Mouse (Mus musculus) embryonic facial prominence, embryonic 11.5 days (tissue): Measurements from ENCODE around the gene Cbx8. TPM values are rescaled to one million over a fixed set of nuclear protein-coding genes. Genes with fewer than 3 reads are reported as not detected.

Source experiments
- ATAC-seq: fragments of 200-750 bp; cut with Nextera tagmentation; replicated peaks from 2 replicates; pipeline ENCODE4 v1.8.0; 2017; ENCODE audit warnings: low read depth; ENCODE audit not compliant: insufficient number of reproducible peaks, low FRiP score, low TSS enrichment
- DNase-seq: peaks from one replicate; pipeline ENCODE4 v3.0.0-alpha.2; 2015; ENCODE audit warnings: low spot score
- H3K27ac ChIP-seq: fragments of 300-500 bp; sonication (generic); replicated peaks from 2 replicates; pipeline ENCODE4 v1.5.1; 2014; ENCODE audit warnings: mild to moderate bottlenecking, low read depth, low read length, control low read depth
- H3K27me3 ChIP-seq: fragments of 300-500 bp; sonication (generic); 2 replicates; pipeline ENCODE4 v1.6.1; 2014; ENCODE audit warnings: mild to moderate bottlenecking, low read length, moderate library complexity, mixed read lengths; ENCODE audit not compliant: control insufficient read depth, insufficient read depth
- H3K36me3 ChIP-seq: fragments of 300-500 bp; sonication (generic); replicated peaks from 2 replicates; pipeline ENCODE4 v1.6.1; 2014; ENCODE audit warnings: low read depth, mild to moderate bottlenecking, low read length, moderate library complexity, mixed read lengths; ENCODE audit not compliant: control insufficient read depth, insufficient read depth
- H3K4me1 ChIP-seq: fragments of 300-500 bp; sonication (generic); 2 replicates; pipeline ENCODE4 v1.6.1; 2014; ENCODE audit warnings: low read length, mixed read lengths; ENCODE audit not compliant: control insufficient read depth, insufficient read depth
- H3K4me2 ChIP-seq: fragments of 300-500 bp; sonication (generic); 2 replicates; pipeline ENCODE4 v1.6.1; 2014; ENCODE audit warnings: low read depth, mild to moderate bottlenecking, control low read depth, low read length, moderate library complexity
- H3K4me3 ChIP-seq: fragments of 300-500 bp; sonication (generic); 2 replicates; pipeline ENCODE4 v1.5.1; 2014; ENCODE audit warnings: low read depth, low read length, control low read depth
- H3K9ac ChIP-seq: fragments of 300-500 bp; sonication (generic); replicated peaks from 2 replicates; pipeline ENCODE4 v1.6.1; 2014; ENCODE audit warnings: mild to moderate bottlenecking, control low read depth, low read length
- H3K9me3 ChIP-seq: fragments of 300-500 bp; sonication (generic); replicated peaks from 2 replicates; pipeline ENCODE4 v1.6.1; 2016; ENCODE audit warnings: mild to moderate bottlenecking, low read length, inconsistent platforms, mixed read lengths; ENCODE audit not compliant: control insufficient read depth
- WGBS: fragments of 180-500 bp; shearing (Covaris S2); extraction: QIAGEN DNeasy Blood & Tissue Kit; methylation state at CpG from one replicate; pipeline ENCODE4 v1.1.7; 2014; 5-methylcytosine and 5-hydroxymethylcytosine counted together
- polyA plus RNA-seq: library from polyadenylated mRNA; unstranded; fragments of >200 nt; fragmentation: Nextera tagmentation; extraction: Ambion mirVana; gene quantifications from 2 replicates; pipeline ENCODE4 v1.2.1, GENCODE M21; 2014

Gene Cbx8
- polyA plus RNA-seq, 1 experiment from 2014 or later, result 10.3 TPM

- peaks cover 49% of the 10 kb centered on the region for H3K27me3 ChIP-seq
- H3K4me1 ChIP-seq, result peaks cover 48% of the 10 kb centered on the region
- 14% methylated on average over 33 of the region's 33 CpGs for WGBS
- H3K4me2 ChIP-seq, result no peak overlapping the region
- DNase-seq, result no peak
- no peaks in the 10 kb centered on the region for H3K9me3 ChIP-seq
- no peak overlapping the region for H3K27ac ChIP-seq
- no peak overlapping the region; the same call in 1 of the 2 replicates for H3K9ac ChIP-seq
- no peak for ATAC-seq
- H3K4me3 ChIP-seq, result peak overlapping the region; percentile 8; the same call in 1 of the 2 replicates
- H3K36me3 ChIP-seq, result no peaks in the 10 kb centered on the region; the same call in 1 of the 2 replicates
These were observed 39.8 kb upstream of the Cbx8 start for GRCm38 (mm10) chr11:119080461-119081147.

DNA sequence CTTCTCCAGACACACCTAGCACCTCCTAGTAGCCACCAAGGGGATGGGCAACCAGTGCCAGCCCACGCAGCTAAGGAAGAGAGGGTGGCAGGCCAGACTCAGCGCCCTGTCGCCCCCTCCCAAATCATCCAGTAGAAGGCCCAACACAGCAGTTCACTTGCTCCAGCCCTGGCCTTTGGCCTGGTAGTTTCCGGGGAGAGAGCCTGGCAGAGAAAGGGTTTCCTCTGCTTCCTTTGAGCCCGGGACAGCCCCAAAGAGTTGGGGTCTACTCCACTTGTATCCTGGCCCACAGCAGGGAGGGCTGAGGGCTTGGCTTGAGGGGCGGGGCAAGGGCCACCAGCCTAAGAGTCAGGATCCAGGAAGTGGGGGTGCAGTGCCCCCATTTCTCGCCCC, 38.7 kb upstream of the Cbx8 start:
- Histone ChIP-seq H3K27ac (no peak overlapping the region), H3K27me3 (peaks cover 49% of the 10 kb centered on the region), H3K9ac (no peak overlapping the region; the same call in 1 of the 2 replicates), H3K9me3 (no peaks in the 10 kb centered on the region), H3K4me3 (no peak overlapping the region), H3K36me3 (no peaks in the 10 kb centered on the region; the same call in 1 of the 2 replicates), H3K4me1 (peaks cover 46% of the 10 kb centered on the region), H3K4me2 (no peak overlapping the region; the same call in 1 of the 2 replicates)
- ATAC-seq (no peak), DNase-seq (no peak)
- 15% methylated on average over 7 of the region's 7 CpGs for WGBS

GRCm38 (mm10) chr11:119078691-119079444, 38.1 kb upstream of the Cbx8 start:
- H3K36me3 ChIP-seq, result no peaks in the 10 kb centered on the region; the same call in 1 of the 2 replicates
- peak overlapping the region; percentile 13; the same call in 1 of the 2 replicates for H3K4me2 ChIP-seq
- H3K4me1 ChIP-seq, result peaks cover 42% of the 10 kb centered on the region
- 2% methylated on average over 20 of the region's 27 CpGs for WGBS
- peaks cover 48% of the 10 kb centered on the region for H3K27me3 ChIP-seq
- peak; percentile 39 for DNase-seq
- H3K4me3 ChIP-seq, result no peak overlapping the region
- no peak overlapping the region for H3K27ac ChIP-seq
- no peaks in the 10 kb centered on the region for H3K9me3 ChIP-seq
- peak overlapping the region; percentile 32 for H3K9ac ChIP-seq
- peak; percentile 47; the same call in 1 of the 2 replicates for ATAC-seq

- Histone ChIP-seq H3K4me2 (no peak overlapping the region), H3K4me1 (peaks cover 31% of the 10 kb centered on the region), H3K4me3 (no peak overlapping the region), H3K36me3 (no peaks in the 10 kb centered on the region; the same call in 1 of the 2 replicates), H3K27me3 (peaks cover 38% of the 10 kb centered on the region), H3K27ac (no peak overlapping the region), H3K9ac (no peak overlapping the region), H3K9me3 (no peaks in the 10 kb centered on the region)
- ATAC-seq (no peak), DNase-seq (no peak)
- 77% methylated on average over 4 of the region's 4 CpGs for WGBS
These were observed 37.0 kb upstream of the Cbx8 start for GRCm38 (mm10) chr11:119077755-119078154.

DNA sequence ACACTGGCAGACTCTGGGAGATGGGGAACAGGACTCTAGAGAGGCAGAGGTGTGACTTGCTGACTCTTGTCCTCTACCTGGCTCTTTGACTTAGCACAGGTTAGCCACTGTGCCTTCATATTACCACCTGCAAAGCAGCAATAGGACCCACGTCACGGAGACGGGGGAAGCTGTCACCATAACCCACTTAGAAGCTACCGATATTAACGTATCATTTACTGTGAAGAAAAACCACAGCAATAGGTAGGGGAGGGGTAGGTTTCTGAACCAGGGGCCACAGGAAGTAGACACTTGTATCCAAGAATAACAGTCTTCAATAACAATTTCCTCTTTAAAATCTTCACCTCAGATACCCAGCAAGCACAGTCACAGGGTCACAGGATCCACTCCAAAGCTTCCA, 35.0 kb upstream of the Cbx8 start:
- Histone ChIP-seq H3K9me3 (no peaks in the 10 kb centered on the region), H3K9ac (no peak overlapping the region), H3K27me3 (peaks cover 18% of the 10 kb centered on the region), H3K4me1 (peaks cover 15% of the 10 kb centered on the region), H3K36me3 (no peaks in the 10 kb centered on the region), H3K4me3 (no peak overlapping the region), H3K4me2 (no peak overlapping the region), H3K27ac (no peak overlapping the region)
- ATAC-seq (no peak), DNase-seq (no peak)
- 83% methylated on average over 5 of the region's 5 CpGs for WGBS

DNA sequence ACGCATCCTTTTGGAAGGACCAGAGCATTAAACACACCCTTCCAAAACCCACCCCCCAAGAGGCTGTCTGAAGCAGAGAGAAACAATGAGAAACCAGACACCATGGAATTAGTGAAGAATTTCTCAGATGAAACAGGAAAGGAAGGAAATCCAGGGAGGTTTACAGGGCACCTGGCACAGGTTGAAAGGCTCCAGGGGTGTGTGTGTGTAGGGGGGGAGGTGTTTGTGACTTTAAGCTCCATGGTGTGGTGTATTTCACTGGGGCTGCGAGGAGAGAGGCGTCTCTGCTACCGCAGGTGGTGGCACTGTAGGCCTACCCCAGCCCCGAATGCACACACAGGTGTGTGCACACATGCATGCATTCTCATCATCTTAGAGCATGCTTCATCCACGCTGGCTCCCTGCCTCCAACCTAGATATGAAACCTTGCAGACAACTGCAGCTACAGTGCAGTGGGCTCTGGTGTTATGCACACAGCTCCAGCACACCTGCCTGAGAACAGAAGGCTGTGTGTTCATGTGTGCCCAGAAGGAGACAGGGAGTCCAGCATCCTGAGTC, 33.2 kb upstream of the Cbx8 start:
- H3K27me3 ChIP-seq, result peaks cover 3% of the 10 kb centered on the region; the same call in 1 of the 2 replicates
- 59% methylated on average over 6 of the region's 6 CpGs for WGBS

GRCm38 (mm10) chr11:119072986-119073385, 32.2 kb upstream of the Cbx8 start:
- 66% methylated on average over 6 of the region's 6 CpGs for WGBS
- H3K9ac ChIP-seq, result no peak overlapping the region; the same call in 1 of the 2 replicates
- H3K36me3 ChIP-seq, result no peaks in the 10 kb centered on the region
- H3K9me3 ChIP-seq, result no peaks in the 10 kb centered on the region
- no peak overlapping the region for H3K4me3 ChIP-seq
- H3K27ac ChIP-seq, result no peak overlapping the region
- ATAC-seq (no peak), DNase-seq (no peak)
- H3K27me3 ChIP-seq, result no peaks in the 10 kb centered on the region
- H3K4me2 ChIP-seq, result no peak overlapping the region
- no peaks in the 10 kb centered on the region for H3K4me1 ChIP-seq

More for the DNA sequence above, 33.2 kb upstream of the Cbx8 start:
- DNase-seq (no peak), ATAC-seq (no peak; the same call in 1 of the 2 replicates)
- no peak overlapping the region for H3K4me2 ChIP-seq
- no peaks in the 10 kb centered on the region for H3K9me3 ChIP-seq
- H3K4me1 ChIP-seq, result peaks cover 4% of the 10 kb centered on the region
- H3K4me3 ChIP-seq, result no peak overlapping the region
- H3K9ac ChIP-seq, result no peak overlapping the region
- H3K27ac ChIP-seq, result no peak overlapping the region
- no peaks in the 10 kb centered on the region for H3K36me3 ChIP-seq
